Mouse (Mus musculus): ENCODE results near the gene Cdkn1b.

GRCm38 (mm10) chr6:134918769-134919168 is 1.4 kb upstream of the Cdkn1b start:
- TF ChIP-seq CTCF (IDR thresholded peaks at IDR 0.05; ENCODE audit: low read depth), result no peak
- TF ChIP-seq EP300 (IDR thresholded peaks at IDR 0.05; ENCODE audit: low read depth), result no peak

Data from liver, postnatal 0 days (tissue).